Mouse (Mus musculus) erythroblast, embryonic 14.5 days (primary cell): ENCODE results near the gene Shank2. TPM values are rescaled to one million over a fixed set of nuclear protein-coding genes. Genes with fewer than 3 reads are reported as not detected.

ENCODE experiments used
- H3K27me3 ChIP-seq: 2 replicates; pipeline ENCODE4 v1.6.1; 2012; ENCODE audit warnings: inconsistent platforms; ENCODE audit not compliant: control insufficient read depth
- H3K36me3 ChIP-seq: 2 replicates; pipeline ENCODE4 v1.6.1; 2012; ENCODE audit warnings: mild to moderate bottlenecking, inconsistent platforms; ENCODE audit not compliant: control insufficient read depth
- H3K4me1 ChIP-seq: 2 replicates; pipeline ENCODE4 v1.6.1; 2012; ENCODE audit warnings: inconsistent platforms; ENCODE audit not compliant: control insufficient read depth
- H3K4me3 ChIP-seq: replicated peaks from 2 replicates; pipeline ENCODE3; 2012; ENCODE audit warnings: moderate library complexity, mild to moderate bottlenecking, inconsistent platforms
- H3K9me3 ChIP-seq: 2 replicates; pipeline ENCODE4 v1.6.1; 2012; ENCODE audit warnings: low read length, inconsistent platforms, mixed read lengths; ENCODE audit not compliant: control insufficient read depth
- GATA1 ChIP-seq: IDR thresholded peaks from 2 replicates; pipeline ENCODE4 v1.6.1; 2012; ENCODE audit warnings: low read length, inconsistent platforms, mixed read lengths
- TAL1 ChIP-seq: IDR thresholded peaks from 3 replicates; pipeline ENCODE4 v1.6.1; 2012; ENCODE audit warnings: low read length, inconsistent platforms, mixed read lengths
- polyA plus RNA-seq: library from polyadenylated mRNA; stranded (reverse); fragments of >175 nt; gene quantifications from 2 replicates; pipeline ENCODE4 v1.2.3, GENCODE M21; 2012

Gene Shank2
- polyA plus RNA-seq, 1 experiment, result not detected

DNA sequence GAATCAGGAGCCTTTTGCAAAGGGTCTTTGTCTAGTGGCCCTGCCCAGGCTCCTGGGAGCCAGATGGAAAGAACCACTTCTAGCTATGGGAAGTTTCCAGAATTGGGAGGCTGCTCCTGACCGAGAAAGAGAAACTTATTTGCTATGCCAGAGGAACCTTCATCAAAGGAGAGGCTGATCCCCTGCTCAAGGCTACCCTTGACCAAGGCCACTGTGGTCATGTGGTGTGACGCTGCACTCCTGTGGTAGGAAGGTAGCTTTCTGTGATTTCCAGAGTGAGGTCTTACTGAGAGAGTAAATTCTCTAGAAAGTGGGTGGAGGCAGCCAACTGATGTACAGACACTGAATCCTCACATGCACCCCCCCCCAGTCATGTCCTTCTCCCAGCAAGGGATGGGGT is 138.0 kb downstream of the Shank2 start:
- no peaks in the 10 kb centered on the region for H3K36me3 ChIP-seq
- no peaks in the 10 kb centered on the region for H3K4me1 ChIP-seq
- H3K9me3 ChIP-seq, result no peaks in the 10 kb centered on the region
- TF ChIP-seq GATA1, result no peak
- TF ChIP-seq TAL1, result no peak
- H3K27me3 ChIP-seq, result no peaks in the 10 kb centered on the region
- H3K4me3 ChIP-seq, result no peak overlapping the region

GRCm38 (mm10) chr7:144140470-144140869 is 138.7 kb downstream of the Shank2 start:
- no peaks in the 10 kb centered on the region for H3K27me3 ChIP-seq
- H3K36me3 ChIP-seq, result no peaks in the 10 kb centered on the region
- H3K4me3 ChIP-seq, result no peak overlapping the region
- no peak for TF ChIP-seq TAL1
- TF ChIP-seq GATA1, result no peak
- H3K4me1 ChIP-seq, result no peaks in the 10 kb centered on the region
- H3K9me3 ChIP-seq, result no peaks in the 10 kb centered on the region

GRCm38 (mm10) chr7:144142036-144142435 is 140.3 kb downstream of the Shank2 start:
- TF ChIP-seq GATA1 (no peak), TAL1 (no peak)
- H3K4me1 ChIP-seq, result no peaks in the 10 kb centered on the region
- H3K4me3 ChIP-seq, result no peak overlapping the region
- no peaks in the 10 kb centered on the region for H3K36me3 ChIP-seq
- no peaks in the 10 kb centered on the region for H3K27me3 ChIP-seq
- H3K9me3 ChIP-seq, result no peaks in the 10 kb centered on the region

- H3K9me3 ChIP-seq, result no peaks in the 10 kb centered on the region
- H3K27me3 ChIP-seq, result no peaks in the 10 kb centered on the region
- TF ChIP-seq TAL1, result no peak
- no peak for TF ChIP-seq GATA1
- no peak overlapping the region for H3K4me3 ChIP-seq
- no peaks in the 10 kb centered on the region for H3K36me3 ChIP-seq
- H3K4me1 ChIP-seq, result no peaks in the 10 kb centered on the region
Observed at GRCm38 (mm10) chr7:144143941-144144340, 142.2 kb downstream of the Shank2 start.

DNA sequence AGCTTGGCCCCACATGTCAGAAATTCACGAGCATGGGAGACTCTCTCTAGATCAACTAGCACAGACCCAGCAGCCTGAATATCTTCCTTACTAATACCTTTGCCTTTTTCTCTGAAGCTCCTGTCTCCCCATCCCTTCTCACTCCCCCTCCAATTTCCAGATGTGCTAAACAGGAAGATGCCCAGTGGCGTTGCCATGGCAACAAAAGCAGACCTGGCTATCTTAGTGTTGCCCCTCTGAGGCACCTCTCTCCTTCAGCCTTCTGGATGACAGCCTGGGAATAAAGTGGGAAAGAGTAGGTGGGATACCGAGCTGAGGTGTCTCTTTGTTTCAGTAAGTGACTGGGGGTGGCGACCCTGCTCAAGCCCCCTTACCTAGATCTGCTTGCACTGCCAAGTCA is 146.4 kb downstream of the Shank2 start:
- no peak for TF ChIP-seq GATA1
- TF ChIP-seq TAL1, result no peak
- H3K27me3 ChIP-seq, result no peaks in the 10 kb centered on the region

GRCm38 (mm10) chr7:144153124-144153523 is 151.4 kb downstream of the Shank2 start:
- no peak for TF ChIP-seq GATA1
- Histone ChIP-seq H3K27me3 (no peaks in the 10 kb centered on the region), H3K36me3 (no peaks in the 10 kb centered on the region), H3K9me3 (no peaks in the 10 kb centered on the region), H3K4me1 (no peaks in the 10 kb centered on the region), H3K4me3 (no peak overlapping the region)

More for the DNA sequence above, 146.4 kb downstream of the Shank2 start:
- Histone ChIP-seq H3K4me3 (no peak overlapping the region), H3K4me1 (no peaks in the 10 kb centered on the region), H3K9me3 (no peaks in the 10 kb centered on the region), H3K36me3 (no peaks in the 10 kb centered on the region)

DNA sequence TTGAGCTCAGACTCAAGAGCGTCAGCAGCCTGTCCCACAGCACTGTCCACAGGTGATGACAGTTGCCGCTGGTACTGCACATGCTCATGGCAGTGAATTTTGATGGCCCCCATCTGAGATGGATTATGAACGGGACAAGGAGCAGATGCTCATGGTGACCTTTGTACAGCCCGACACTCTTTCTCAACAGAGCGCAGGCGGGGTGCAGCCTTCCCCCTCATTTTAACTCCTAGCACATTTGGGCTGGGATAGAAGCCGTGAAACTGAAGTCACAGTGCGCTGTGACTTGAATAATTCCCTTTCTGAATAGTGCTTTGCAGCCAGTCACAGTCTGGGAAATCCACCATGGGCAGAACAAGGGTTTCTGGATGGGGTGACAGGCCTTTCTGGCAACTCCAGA is 152.0 kb downstream of the Shank2 start:
- TF ChIP-seq GATA1 (no peak), TAL1 (no peak)
- H3K4me1 ChIP-seq, result no peaks in the 10 kb centered on the region
- no peak overlapping the region for H3K4me3 ChIP-seq
- no peaks in the 10 kb centered on the region for H3K9me3 ChIP-seq
- H3K36me3 ChIP-seq, result no peaks in the 10 kb centered on the region
- no peaks in the 10 kb centered on the region for H3K27me3 ChIP-seq

- Histone ChIP-seq H3K4me3 (no peak overlapping the region), H3K4me1 (no peaks in the 10 kb centered on the region), H3K9me3 (no peaks in the 10 kb centered on the region), H3K27me3 (no peaks in the 10 kb centered on the region), H3K36me3 (no peaks in the 10 kb centered on the region)
- TF ChIP-seq GATA1 (no peak), TAL1 (no peak)
Observed at GRCm38 (mm10) chr7:144157936-144158335, 156.2 kb downstream of the Shank2 start.

DNA sequence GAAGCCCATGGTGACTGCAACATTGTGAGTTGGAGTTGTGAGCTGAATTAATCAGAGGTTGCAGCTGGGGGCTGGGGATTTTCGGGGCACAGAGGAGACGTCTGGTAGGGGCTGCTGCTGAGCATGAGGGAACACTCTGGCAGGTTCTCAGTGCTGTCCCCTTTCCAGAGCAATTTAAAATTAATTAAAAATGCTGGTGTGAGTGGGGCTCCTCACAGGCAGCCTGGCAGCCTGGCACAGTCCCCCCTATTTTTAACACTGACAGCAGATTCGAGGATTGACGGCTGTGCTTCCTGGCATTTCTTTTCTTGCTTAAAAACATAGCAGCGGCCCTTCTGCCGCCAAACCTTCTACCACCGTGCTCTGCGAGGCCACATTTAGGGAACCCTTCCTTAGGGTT is 157.8 kb downstream of the Shank2 start:
- no peaks in the 10 kb centered on the region for H3K36me3 ChIP-seq
- no peaks in the 10 kb centered on the region for H3K27me3 ChIP-seq
- H3K4me1 ChIP-seq, result no peaks in the 10 kb centered on the region
- no peak for TF ChIP-seq TAL1
- no peak for TF ChIP-seq GATA1
- H3K9me3 ChIP-seq, result no peaks in the 10 kb centered on the region
- H3K4me3 ChIP-seq, result no peak overlapping the region

GRCm38 (mm10) chr7:144160066-144160465 is 158.3 kb downstream of the Shank2 start:
- Histone ChIP-seq H3K27me3 (no peaks in the 10 kb centered on the region), H3K36me3 (no peaks in the 10 kb centered on the region), H3K4me3 (no peak overlapping the region), H3K9me3 (no peaks in the 10 kb centered on the region), H3K4me1 (no peaks in the 10 kb centered on the region)
- no peak for TF ChIP-seq TAL1
